Mouse (Mus musculus): ENCODE data around the gene Rasa3. TPM values are rescaled to one million over a fixed set of nuclear protein-coding genes. Genes with fewer than 3 reads are reported as not detected.

Rasa3 gene
- polyA plus RNA-seq, 1 experiment: 13.9 TPM

DNA sequence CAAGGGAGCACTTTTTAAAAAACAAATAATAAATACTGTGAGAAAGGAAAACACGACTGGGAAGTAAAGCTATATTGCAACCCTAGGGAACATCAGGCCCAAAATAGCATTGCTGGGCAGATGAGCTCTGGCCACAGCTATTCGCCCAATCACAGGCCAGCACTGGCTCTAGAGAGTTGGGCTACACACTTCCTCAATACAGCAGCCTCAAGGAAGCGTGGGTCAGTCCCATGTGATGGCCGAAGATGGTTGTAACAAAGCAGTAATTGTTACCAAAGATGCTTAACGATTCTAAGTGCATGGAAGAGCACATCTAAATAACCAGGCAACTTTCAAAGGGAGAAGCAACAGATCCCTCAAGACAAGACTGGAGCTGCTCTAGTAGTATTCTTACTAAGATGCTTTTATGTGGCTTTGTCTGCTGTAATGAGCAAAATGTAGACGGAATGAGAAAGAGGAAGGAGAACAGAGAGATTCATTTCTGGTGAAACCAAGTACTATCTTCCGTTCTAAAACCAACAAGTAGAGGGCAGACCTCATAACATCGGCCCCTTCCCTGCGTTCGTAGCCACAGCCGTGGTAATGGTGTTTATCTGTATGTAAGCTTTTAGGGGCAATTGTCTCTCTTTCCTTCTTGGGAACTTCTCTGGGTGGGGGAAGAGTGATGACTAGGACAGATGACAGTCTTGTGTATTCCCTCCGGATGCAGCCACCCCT, 3.0 kb downstream of the Rasa3 start:
- Histone ChIP-seq H3K4me3 (ENCODE audit: insufficient read depth, low read depth, low read length) (peak overlapping the region; percentile 95), H3K4me1 (ENCODE audit: control insufficient read depth, insufficient read depth, insufficient read length, low read length) (peaks cover 44% of the 10 kb centered on the region), H3K27ac (replicated peaks; ENCODE audit: low read depth, low read length) (peak overlapping the region; percentile 87)

- Histone ChIP-seq H3K4me1 (ENCODE audit: control insufficient read depth, insufficient read depth, insufficient read length, low read length) (peaks cover 53% of the 10 kb centered on the region), H3K27ac (replicated peaks; ENCODE audit: low read depth, low read length) (peak overlapping the region; percentile 80), H3K4me3 (ENCODE audit: insufficient read depth, low read depth, low read length) (no peak overlapping the region)
Observed at GRCm38 (mm10) chr8:13673215-13673614, 4.2 kb downstream of the Rasa3 start.

- Histone ChIP-seq H3K4me1 (ENCODE audit: control insufficient read depth, insufficient read depth, insufficient read length, low read length) (peaks cover 60% of the 10 kb centered on the region), H3K27ac (replicated peaks; ENCODE audit: low read depth, low read length) (peak overlapping the region; percentile 33), H3K4me3 (ENCODE audit: insufficient read depth, low read depth, low read length) (no peak overlapping the region)
Observed at GRCm38 (mm10) chr8:13671246-13672003, 6.0 kb downstream of the Rasa3 start.

- Histone ChIP-seq H3K4me1 (ENCODE audit: control insufficient read depth, insufficient read depth, insufficient read length, low read length) (peaks cover 65% of the 10 kb centered on the region), H3K27ac (replicated peaks; ENCODE audit: low read depth, low read length) (peak overlapping the region; percentile 66), H3K4me3 (ENCODE audit: insufficient read depth, low read depth, low read length) (no peak overlapping the region)
Observed at GRCm38 (mm10) chr8:13670011-13670471, 7.4 kb downstream of the Rasa3 start.

- H3K27ac ChIP-seq (replicated peaks; ENCODE audit: low read depth, low read length): peak overlapping the region; percentile 31; the same call in 1 of the 2 replicates
- peaks cover 68% of the 10 kb centered on the region for H3K4me1 ChIP-seq (ENCODE audit: control insufficient read depth, insufficient read depth, insufficient read length, low read length)
- no peak overlapping the region for H3K4me3 ChIP-seq (ENCODE audit: insufficient read depth, low read depth, low read length)
Observed at GRCm38 (mm10) chr8:13668367-13668766, 9.0 kb downstream of the Rasa3 start.

DNA sequence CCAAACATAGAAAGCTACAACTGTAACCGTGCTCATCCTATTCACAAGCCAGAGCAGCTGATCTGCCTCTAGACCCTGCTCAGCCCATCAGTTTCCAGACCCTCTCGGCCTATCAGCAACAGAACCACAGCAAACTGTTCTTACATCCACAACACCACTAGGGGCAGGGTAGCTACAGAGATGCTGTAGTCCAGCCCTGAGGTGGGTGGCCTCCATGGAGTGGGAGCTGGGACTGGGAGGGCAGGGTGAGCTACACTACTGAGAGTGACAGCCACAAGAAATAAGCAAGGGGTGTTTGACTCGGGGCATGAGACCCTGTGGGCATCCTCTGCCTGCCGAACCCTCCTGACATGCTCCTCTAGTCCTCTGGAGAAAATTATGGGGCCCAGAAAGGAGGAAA, 9.5 kb downstream of the Rasa3 start:
- Histone ChIP-seq H3K27ac (replicated peaks; ENCODE audit: low read depth, low read length) (peak overlapping the region; percentile 59), H3K4me1 (ENCODE audit: control insufficient read depth, insufficient read depth, insufficient read length, low read length) (peaks cover 64% of the 10 kb centered on the region)

DNA sequence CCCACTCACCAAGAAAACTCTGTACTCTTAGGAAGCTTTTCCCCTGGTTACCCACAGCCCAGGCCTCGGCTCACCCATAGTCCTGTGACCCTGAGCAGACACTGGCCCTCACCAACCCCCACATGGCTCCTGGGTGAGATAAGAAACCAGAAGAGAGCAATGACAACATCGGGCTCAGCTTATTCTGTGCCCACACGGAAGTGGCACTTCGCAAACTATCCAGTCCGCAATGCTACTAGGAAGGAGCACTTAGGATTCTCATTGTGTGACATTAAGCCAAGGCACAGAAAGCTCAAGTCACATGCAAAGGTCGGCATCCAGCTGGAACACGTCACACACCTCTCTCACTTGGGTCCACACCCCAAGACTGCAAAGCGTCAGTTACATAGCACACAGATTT, 11.5 kb downstream of the Rasa3 start:
- Histone ChIP-seq H3K27ac (replicated peaks; ENCODE audit: low read depth, low read length) (no peak overlapping the region), H3K4me1 (ENCODE audit: control insufficient read depth, insufficient read depth, insufficient read length, low read length) (peaks cover 54% of the 10 kb centered on the region), H3K4me3 (ENCODE audit: insufficient read depth, low read depth, low read length) (no peak overlapping the region)

More for the DNA sequence above, 9.5 kb downstream of the Rasa3 start:
- H3K4me3 ChIP-seq (ENCODE audit: insufficient read depth, low read depth, low read length): no peak overlapping the region

GRCm38 (mm10) chr8:13665538-13665937, 11.9 kb downstream of the Rasa3 start:
- Histone ChIP-seq H3K27ac (replicated peaks; ENCODE audit: low read depth, low read length) (no peak overlapping the region), H3K4me3 (ENCODE audit: insufficient read depth, low read depth, low read length) (no peak overlapping the region), H3K4me1 (ENCODE audit: control insufficient read depth, insufficient read depth, insufficient read length, low read length) (peaks cover 50% of the 10 kb centered on the region)

DNA sequence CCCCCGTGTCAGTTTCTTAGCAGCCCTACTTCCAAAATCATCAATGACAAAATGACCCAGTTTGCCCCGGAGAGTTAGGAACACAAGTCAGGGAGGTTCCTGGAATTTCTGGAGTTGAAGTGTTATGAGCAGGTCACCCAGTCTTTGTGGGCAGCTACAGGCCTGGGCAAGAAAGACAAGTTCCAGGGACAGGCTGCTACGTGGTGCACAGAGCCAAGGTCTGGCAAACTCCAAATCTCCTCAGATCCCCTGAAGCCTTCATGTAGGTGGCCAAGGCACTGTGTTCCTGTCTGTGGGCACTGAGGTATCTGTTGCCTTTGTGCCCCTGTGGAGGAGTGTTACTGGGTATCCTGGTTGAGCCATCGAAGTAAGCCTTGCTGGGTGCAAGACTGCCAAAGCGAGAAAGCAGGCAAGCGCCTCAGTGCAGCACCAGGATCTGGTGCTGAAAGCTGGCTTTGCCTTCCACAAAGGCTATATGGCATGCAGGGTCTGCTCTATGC, 12.6 kb downstream of the Rasa3 start:
- H3K4me3 ChIP-seq (ENCODE audit: insufficient read depth, low read depth, low read length): no peak overlapping the region
- H3K4me1 ChIP-seq (ENCODE audit: control insufficient read depth, insufficient read depth, insufficient read length, low read length): peaks cover 42% of the 10 kb centered on the region
- 0 out of 2 replicates have a peak overlapping the region, but pooled peaks have one; percentile 8 for H3K27ac ChIP-seq (replicated peaks; ENCODE audit: low read depth, low read length)

DNA sequence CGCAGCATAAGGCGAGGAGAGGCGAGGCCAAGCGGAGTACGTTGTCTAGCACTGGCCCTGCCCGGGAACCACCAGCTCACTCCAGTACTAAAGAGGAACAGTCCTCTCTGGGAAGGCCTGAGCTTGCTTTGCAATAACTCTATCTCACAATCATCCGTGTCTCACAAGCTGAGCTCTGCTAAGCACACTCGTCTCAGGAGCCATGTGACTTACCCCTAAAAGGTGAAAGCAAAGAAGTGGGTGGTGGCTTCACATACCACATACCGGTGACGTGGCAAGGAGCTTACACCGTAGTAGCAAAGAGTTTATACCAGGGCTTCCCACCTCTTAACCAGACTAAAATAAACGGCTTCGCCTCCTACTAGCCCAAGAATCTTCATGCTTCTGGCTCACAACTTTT, 17.1 kb downstream of the Rasa3 start:
- peaks cover 24% of the 10 kb centered on the region for H3K4me1 ChIP-seq (ENCODE audit: control insufficient read depth, insufficient read depth, insufficient read length, low read length)
- H3K27ac ChIP-seq (replicated peaks; ENCODE audit: low read depth, low read length): no peak overlapping the region
- H3K4me3 ChIP-seq (ENCODE audit: insufficient read depth, low read depth, low read length): no peak overlapping the region

- H3K27ac ChIP-seq (replicated peaks; ENCODE audit: low read depth, low read length): no peak overlapping the region
- H3K4me3 ChIP-seq (ENCODE audit: insufficient read depth, low read depth, low read length): no peak overlapping the region
- H3K4me1 ChIP-seq (ENCODE audit: control insufficient read depth, insufficient read depth, insufficient read length, low read length): peaks cover 13% of the 10 kb centered on the region
Observed at GRCm38 (mm10) chr8:13657479-13657878, 19.9 kb downstream of the Rasa3 start.

- H3K4me1 ChIP-seq (ENCODE audit: control insufficient read depth, insufficient read depth, insufficient read length, low read length): peaks cover 29% of the 10 kb centered on the region
- H3K27ac ChIP-seq (replicated peaks; ENCODE audit: low read depth, low read length): peak overlapping the region; percentile 14; the same call in 1 of the 2 replicates
- no peak overlapping the region for H3K4me3 ChIP-seq (ENCODE audit: insufficient read depth, low read depth, low read length)
Observed at GRCm38 (mm10) chr8:13655033-13655351, 22.4 kb downstream of the Rasa3 start.

DNA sequence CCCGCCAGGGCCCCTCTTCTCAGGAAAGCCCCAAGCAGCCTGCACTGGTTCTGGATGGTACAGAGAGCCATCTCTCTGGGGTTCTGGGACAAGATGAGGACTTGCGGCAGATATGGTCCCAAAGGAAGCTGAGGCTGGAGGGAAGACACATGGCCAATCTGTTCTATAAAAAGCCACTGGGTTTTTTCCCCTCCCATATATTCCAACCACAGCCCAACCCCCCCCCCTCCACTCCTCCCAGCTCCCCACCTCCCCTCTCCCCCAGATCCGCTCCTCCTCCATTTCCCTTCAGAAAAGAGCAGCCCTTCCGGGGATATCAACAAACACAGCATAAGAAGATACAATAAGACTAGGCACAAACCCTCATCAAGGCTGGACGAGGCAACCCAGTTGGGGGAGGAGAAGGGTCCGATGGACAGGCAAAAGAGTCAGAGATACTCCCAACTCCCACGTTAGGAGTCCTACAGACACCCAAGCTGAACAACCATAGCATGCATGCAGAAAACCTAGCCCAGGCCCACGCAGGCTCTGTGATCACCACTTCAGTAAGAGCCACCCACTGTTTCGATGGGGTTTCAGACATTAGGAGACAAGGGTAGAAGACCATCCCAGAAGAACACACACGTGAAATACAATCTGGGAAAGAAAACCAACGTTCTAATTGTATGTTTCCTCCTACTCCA, 22.9 kb downstream of the Rasa3 start:
- H3K27ac ChIP-seq (replicated peaks; ENCODE audit: low read depth, low read length): peak overlapping the region; percentile 14
- H3K4me1 ChIP-seq (ENCODE audit: control insufficient read depth, insufficient read depth, insufficient read length, low read length): peaks cover 29% of the 10 kb centered on the region
- no peak overlapping the region for H3K4me3 ChIP-seq (ENCODE audit: insufficient read depth, low read depth, low read length)

DNA sequence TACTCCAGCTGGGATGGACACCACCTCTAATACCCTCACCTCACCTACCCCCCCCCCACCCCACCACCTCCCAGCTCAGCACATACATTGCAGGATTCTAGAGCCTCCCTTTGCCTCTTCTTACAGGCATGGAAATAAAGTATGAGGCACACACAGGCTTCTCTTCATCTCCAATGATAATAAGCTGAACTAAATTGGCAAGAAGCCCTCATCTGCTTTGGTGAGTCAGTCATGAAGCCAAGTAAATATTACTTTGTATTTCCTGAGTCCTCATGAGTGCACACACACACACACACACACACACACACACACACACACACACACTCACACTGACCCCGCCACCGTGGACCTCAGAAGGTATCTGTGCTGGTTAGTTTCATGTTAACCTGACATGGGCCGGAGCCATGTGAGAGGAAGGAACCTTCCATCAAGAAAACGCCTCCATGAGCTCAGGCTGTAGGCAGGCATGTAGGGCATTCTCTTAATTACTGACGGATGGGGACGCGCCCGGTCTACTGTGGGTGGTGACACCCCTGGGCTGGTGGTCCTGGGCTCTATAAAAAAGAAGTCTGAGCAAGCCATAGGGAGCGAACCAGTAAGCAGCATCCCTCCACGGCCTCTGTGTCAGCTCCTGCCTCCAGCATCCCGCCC, 26.7 kb downstream of the Rasa3 start:
- H3K4me1 ChIP-seq (ENCODE audit: control insufficient read depth, insufficient read depth, insufficient read length, low read length): peaks cover 35% of the 10 kb centered on the region

GRCm38 (mm10) chr8:13649154-13649515, 28.3 kb downstream of the Rasa3 start:
- H3K4me1 ChIP-seq (ENCODE audit: control insufficient read depth, insufficient read depth, insufficient read length, low read length): peaks cover 44% of the 10 kb centered on the region
- no peak overlapping the region for H3K4me3 ChIP-seq (ENCODE audit: insufficient read depth, low read depth, low read length)
- peak overlapping the region; percentile 72 for H3K27ac ChIP-seq (replicated peaks; ENCODE audit: low read depth, low read length)

More for the DNA sequence above, 26.7 kb downstream of the Rasa3 start:
- Histone ChIP-seq H3K4me3 (ENCODE audit: insufficient read depth, low read depth, low read length) (no peak overlapping the region), H3K27ac (replicated peaks; ENCODE audit: low read depth, low read length) (peak overlapping the region; percentile 3; the same call in 1 of the 2 replicates)
